8 mouse cellular contexts compared by ENCODE assay signal in the genomic region with DNA sequence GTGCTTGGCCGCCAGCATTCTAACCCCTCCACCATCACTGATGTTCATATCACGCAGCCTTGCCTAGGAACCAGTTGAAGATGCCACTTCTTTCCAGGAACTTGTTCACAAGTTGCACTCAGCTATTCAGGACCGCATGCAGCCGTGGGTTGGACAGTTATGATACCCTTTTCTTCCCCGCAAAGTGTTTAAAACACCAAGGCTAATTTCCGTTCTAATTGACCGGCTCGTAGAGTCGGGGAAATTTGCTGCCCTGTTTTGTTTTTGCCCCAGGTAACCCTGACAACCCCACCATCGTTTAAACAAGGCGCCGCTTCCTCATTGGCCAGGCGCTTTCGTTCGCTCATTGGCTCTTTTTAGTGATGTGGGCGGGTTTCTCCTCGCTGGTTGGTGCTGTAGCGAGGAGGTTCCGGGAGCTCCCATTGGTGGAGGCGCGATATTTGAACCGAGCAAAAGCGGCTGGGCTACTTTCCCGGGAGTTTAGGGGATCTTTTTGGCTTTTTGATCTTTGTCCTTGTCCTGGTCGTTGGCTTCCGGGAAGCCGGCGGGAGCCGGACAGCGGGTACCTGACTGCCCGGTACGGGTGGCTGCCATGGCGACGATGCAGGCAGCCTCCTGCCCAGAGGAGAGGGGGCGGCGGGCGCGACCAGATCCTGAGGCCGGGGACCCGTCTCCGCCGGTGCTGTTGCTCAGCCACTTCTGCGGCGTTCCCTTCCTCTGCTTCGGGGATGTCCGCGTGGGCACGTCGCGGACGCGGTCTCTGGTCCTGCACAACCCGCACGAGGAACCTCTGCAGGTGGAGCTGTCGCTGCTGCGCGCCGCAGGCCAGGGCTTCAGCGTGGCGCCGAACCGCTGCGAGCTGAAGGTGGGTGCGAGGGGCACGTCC. TPM values are rescaled to one million over a fixed set of nuclear protein-coding genes. Genes with fewer than 3 reads are reported as not detected.
A peak's percentile ranks its signal among the peaks of the same experiment; 100 is the strongest.
DNase-seq lines count a peak whose midpoint lies in the region; ATAC-seq lines count a peak whose summit lies in the region.

A gene (plus strand): TSS at position 433 of the 886 bp plus-strand sequence.

- WGBS in hindbrain, embryonic 14.5 days = under 1% methylated on average over 61 of the region's 65 CpGs

- DNase-seq in R1 (ENCODE audit: low read depth, low spot score) = peak; percentile 98
- peak; percentile 85 to 90 for DNase-seq in cerebellum, postnatal 25 days
- DNase-seq in frontal cortex, postnatal 25 days (ENCODE audit: low spot score in 2 of 2) = peak; percentile 68 to 78
- DNase-seq in hindbrain, embryonic 14.5 days (ENCODE audit: low spot score) = peak; percentile 91
- DNase-seq in layer of hippocampus, postnatal 36 days = peak; percentile 78 to 82
- peak; percentile 96 for DNase-seq in lung, postnatal 36 days
- peak; percentile 98 for DNase-seq in retina, postnatal 1 day
- peak; percentile 65 to 82 for DNase-seq in urinary bladder, adult 18-20 months (ENCODE audit: low spot score in 2 of 2)

- ATAC-seq in hindbrain, embryonic 14.5 days (ENCODE audit: low FRiP score) = peak; percentile 99

- peak within 1 kb of the TSS; percentile 58 for H3K9ac ChIP-seq in hindbrain, embryonic 14.5 days

- no peaks in the 10 kb centered on the region for H3K9me3 ChIP-seq in hindbrain, embryonic 14.5 days (ENCODE audit: control insufficient read depth, low read length)

- 0 out of 2 replicates have a peak, but pooled peaks cover 5% of the 10 kb centered on the region for H3K36me3 ChIP-seq in hindbrain, embryonic 14.5 days (replicated peaks; ENCODE audit: control insufficient read depth, insufficient read depth)

- H3K4me2 ChIP-seq in hindbrain, embryonic 14.5 days (replicated peaks) = peak within 1 kb of the TSS; percentile 95

- H3K4me1 ChIP-seq in hindbrain, embryonic 14.5 days (replicated peaks; ENCODE audit: control insufficient read depth, insufficient read depth, low read length) = peaks cover 9% of the 10 kb centered on the region; the same call in 1 of the 2 replicates

- no peaks in the 10 kb centered on the region for H3K27me3 ChIP-seq in hindbrain, embryonic 14.5 days (ENCODE audit: control insufficient read depth, insufficient read depth, low read length)

- H3K27ac ChIP-seq in hindbrain, embryonic 14.5 days = no peak within 1 kb of the TSS

- H3K4me3 ChIP-seq in hindbrain, embryonic 14.5 days (replicated peaks; ENCODE audit: low read length) = peak within 1 kb of the TSS; percentile 71

RNA-seq across cellular contexts. Expression of the gene that starts here (rescaled TPM):
- polyA plus RNA-seq in hindbrain, embryonic 14.5 days (2014; fragmentation: Nextera tagmentation; extraction: Ambion mirVana) = 3.7 and 5.3 TPM in 2 replicates
- under 1 TPM; 0.66 to 1.00 TPM for total RNA-seq in layer of hippocampus, postnatal 36 days (2021)

Comparison
In these comparisons a context has a peak if more than half of its experiments do, and no peak if none do; other contexts are left out.
1. Peak in DNase-seq in layer of hippocampus, postnatal 36 days; RNA of the gene not detected or under 1 TPM.